Mouse (Mus musculus) megakaryocyte progenitor cell, adult 5-6 weeks (primary cell): ENCODE data around the gene Olfr535. TPM values are rescaled to one million over a fixed set of nuclear protein-coding genes. Genes with fewer than 3 reads are reported as not detected.
"Not testable (repeated sequence)": the region's sequence is repeated elsewhere in the genome, so short reads cannot be mapped to it uniquely, and the experiment has no call there.

Experiments
- ATAC-seq: replicated peaks from 2 replicates; pipeline ENCODE4 v1.8.0; 2016; ENCODE audit warnings: mild to moderate bottlenecking, moderate TSS enrichment, inconsistent platforms; ENCODE audit not compliant: poor library complexity
- total RNA-seq, 2 experiments: library from RNA; stranded (forward) in 1 of 2; stranded (reverse) in 1 of 2; fragments of 157-497, 149-512 nt in 1 of 2; fragments of 200-1000 nt in 1 of 2; gene quantifications; 2 replicates each; pipeline versions ENCODE4 v1.2.3 to v1.2.4; 2015 to 2017

Gene Olfr535
- total RNA-seq (2015) (not detected in 2 replicates), total RNA-seq (2017) (not detected in 2 replicates)

GRCm38 (mm10) chr7:140483916-140484315, at the start of gene Olfr535:
Gene Olfr535 (plus strand): TSS chr7:140484216.
- ATAC-seq: no peak

GRCm38 (mm10) chr7:140443141-140443540, 40.9 kb upstream of the Olfr535 start:
- ATAC-seq: no peak

DNA sequence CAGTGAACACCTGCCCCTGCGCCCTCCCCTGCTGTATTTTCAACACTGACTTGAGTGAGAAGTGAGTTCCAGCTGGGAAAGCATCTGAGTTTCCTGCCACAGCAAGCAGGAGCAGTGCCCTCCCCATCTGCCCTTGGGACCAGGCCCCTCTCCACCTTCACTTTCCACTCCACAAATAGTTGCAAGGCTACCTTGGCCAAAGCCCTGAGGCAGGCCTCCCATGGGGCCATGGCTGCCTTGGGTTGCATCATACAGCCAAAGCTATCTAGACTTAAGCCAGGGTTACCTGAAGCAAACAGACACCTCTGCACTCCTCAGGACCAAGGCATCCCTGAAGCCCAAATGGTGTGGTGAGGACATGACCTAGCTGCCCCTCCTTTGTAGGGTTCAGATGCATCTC, 20.9 kb upstream of the Olfr535 start, which contains the start of gene Olfr533:
Gene Olfr533, plus strand, starts transcription at position 301 of the 400 bp plus-strand sequence.
- ATAC-seq: not testable (repeated sequence)

GRCm38 (mm10) chr7:140477886-140478285, 6.1 kb upstream of the Olfr535 start:
- ATAC-seq: no peak

DNA sequence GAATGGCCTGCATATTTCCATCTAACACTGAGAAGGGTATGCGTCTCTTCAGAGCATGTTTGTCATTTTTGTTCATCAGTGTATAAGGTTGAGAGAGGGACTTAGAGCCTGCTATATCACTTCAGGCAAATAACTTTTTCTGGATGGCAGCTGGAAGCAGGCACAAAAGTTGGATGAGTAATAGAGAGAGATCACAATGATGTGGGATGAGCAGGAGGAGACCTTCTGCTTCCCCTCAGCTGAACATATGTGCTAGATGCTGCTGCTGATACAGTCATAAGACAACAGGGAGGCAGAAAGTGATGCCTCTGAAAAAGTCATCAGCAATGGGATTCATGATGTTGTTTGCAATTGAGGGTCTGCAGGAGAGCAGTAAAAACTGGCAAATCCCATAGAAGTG, 5.3 kb upstream of the Olfr535 start:
- no peak for ATAC-seq

DNA sequence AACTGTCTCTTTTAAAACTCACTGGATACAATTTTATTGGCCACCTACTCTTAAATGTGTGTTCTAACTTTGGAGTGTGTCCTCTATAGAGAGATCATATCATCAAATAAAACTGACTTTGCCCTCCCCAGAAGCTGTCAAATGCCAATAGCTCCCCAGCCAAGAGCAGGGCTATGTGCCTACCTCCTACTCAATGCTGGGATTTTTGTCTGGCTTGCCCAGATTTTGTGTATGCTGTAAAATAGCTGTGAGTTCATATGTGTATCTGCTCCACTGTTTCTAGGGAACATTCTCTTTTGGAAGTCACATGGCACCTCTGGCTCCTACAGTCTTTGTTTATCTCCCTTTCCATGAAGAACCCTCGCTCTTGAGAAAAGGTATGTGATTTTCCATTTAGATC, 5.0 kb downstream of the Olfr535 start:
- no peak for ATAC-seq

GRCm38 (mm10) chr7:140494231-140494630, 10.2 kb downstream of the Olfr535 start:
- ATAC-seq: no peak

DNA sequence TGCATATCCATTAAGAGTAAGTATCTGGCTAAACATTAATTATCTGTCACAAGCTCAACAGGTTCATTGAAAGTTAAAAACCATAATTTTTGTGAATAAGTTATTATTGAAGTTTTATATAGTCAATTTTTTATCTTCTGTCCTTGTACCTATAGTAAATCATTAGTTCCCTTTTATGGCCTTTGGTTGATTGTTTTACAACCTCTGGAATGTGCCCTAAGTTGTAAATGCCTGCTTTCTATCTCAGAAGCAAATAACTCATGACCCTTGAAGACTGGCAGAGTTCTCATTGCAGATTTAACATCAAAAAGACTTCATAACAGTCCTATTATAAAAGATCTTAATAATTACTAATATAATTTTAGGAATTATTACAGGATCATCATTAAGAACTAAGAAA, 10.7 kb downstream of the Olfr535 start:
- no peak for ATAC-seq

DNA sequence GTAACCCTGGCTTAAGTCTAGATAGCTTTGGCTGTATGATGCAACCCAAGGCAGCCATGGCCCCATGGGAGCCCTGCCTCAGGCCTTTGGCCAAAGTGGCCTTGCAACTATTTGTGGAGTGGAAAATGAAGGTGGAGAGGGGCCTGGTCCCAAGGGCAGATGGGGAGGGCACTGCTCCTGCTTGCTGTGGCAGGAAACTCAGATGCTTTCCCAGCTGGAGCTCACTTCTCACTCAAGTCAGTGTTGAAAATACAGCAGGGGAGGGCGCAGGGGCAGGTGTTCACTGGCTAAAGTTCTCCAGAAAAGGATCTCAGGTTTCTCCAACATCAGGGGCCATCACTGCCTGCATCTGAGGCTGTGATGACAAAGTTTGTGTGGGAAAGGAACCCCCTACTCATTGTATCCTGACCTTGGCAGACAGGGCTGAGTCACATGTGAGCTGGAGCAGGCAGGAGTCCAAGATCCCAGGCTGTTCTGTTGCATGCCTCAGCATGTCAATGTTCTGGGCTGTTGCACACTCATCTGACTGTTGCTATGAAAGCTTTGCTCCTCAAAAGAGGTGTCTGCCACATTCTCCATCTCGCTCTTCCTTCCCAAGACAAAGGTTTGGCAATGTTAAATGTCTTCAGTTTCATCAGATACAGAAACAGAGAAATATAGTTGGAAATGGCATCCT, 23.5 kb downstream of the Olfr535 start, which contains the start of gene Olfr536:
Gene Olfr536, minus strand, starts transcription at position 51 of the 676 bp plus-strand sequence.
- ATAC-seq: not testable (repeated sequence)

DNA sequence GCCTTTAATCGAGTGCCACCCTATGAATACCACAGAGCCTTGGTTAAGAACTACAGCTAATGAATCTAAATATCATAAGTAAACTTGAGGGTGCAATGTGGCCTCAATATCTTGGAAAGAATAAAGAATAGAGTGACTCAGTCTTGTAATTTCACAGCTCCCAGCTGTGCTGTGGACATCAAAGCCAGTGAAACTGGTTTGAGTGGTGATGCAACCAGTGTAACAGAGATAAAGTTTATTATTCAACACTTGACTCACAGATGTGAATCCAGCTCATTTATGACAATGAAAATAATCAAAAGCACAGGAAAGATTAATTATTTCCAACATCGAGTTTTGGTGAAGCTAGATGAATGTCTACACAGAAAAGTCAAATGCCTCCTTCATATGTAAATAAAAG, 55.7 kb downstream of the Olfr535 start:
- no peak for ATAC-seq

Other genes with a start within 250 kb of the Olfr535 start
- gene 5830411N06Rik, start 236.9 kb upstream of the Olfr535 start, total RNA-seq (2015): not detected in 2 replicates
- gene 5830411N06Rik, start 236.9 kb upstream of the Olfr535 start, total RNA-seq (2017): not detected in 2 replicates
- not detected in 2 replicates for gene Olfr525, start 163.4 kb upstream of the Olfr535 start, total RNA-seq (2015)
- not detected in 2 replicates for gene Olfr525, start 163.4 kb upstream of the Olfr535 start, total RNA-seq (2017)
- not detected in 2 replicates for gene Olfr527, start 150.2 kb upstream of the Olfr535 start, total RNA-seq (2015)
- not detected in 2 replicates for gene Olfr527, start 150.2 kb upstream of the Olfr535 start, total RNA-seq (2017)
- gene Olfr60, start 122.5 kb upstream of the Olfr535 start, total RNA-seq (2015): 0.07 TPM in 1 of 2 replicates, not detected in the other
- not detected in 2 replicates for gene Olfr60, start 122.5 kb upstream of the Olfr535 start, total RNA-seq (2017)
- gene Olfr530, start 107.9 kb upstream of the Olfr535 start, total RNA-seq (2015): not detected in 2 replicates
- not detected in 2 replicates for gene Olfr530, start 107.9 kb upstream of the Olfr535 start, total RNA-seq (2017)
- not detected in 2 replicates for gene Olfr531, start 81.3 kb upstream of the Olfr535 start, total RNA-seq (2015)
- not detected in 2 replicates for gene Olfr531, start 81.3 kb upstream of the Olfr535 start, total RNA-seq (2017)
- gene Olfr532, start 62.6 kb upstream of the Olfr535 start, total RNA-seq (2015): not detected in 2 replicates
- not detected in 2 replicates for gene Olfr532, start 62.6 kb upstream of the Olfr535 start, total RNA-seq (2017)
- not detected in 2 replicates for gene Olfr533, start 20.8 kb upstream of the Olfr535 start, total RNA-seq (2015)
- gene Olfr533, start 20.8 kb upstream of the Olfr535 start, total RNA-seq (2017): not detected in 2 replicates
- not detected in 2 replicates for gene Olfr536, start 23.2 kb downstream of the Olfr535 start, total RNA-seq (2015)
- not detected in 2 replicates for gene Olfr536, start 23.2 kb downstream of the Olfr535 start, total RNA-seq (2017)
- not detected in 2 replicates for gene Olfr538, start 83.7 kb downstream of the Olfr535 start, total RNA-seq (2015)
- not detected in 2 replicates for gene Olfr538, start 83.7 kb downstream of the Olfr535 start, total RNA-seq (2017)
- not detected in 2 replicates for gene Olfr46, start 117.1 kb downstream of the Olfr535 start, total RNA-seq (2015)
- not detected in 2 replicates for gene Olfr46, start 117.1 kb downstream of the Olfr535 start, total RNA-seq (2017)
- not detected in 2 replicates for gene Olfr61, start 144.8 kb downstream of the Olfr535 start, total RNA-seq (2015)
- not detected in 2 replicates for gene Olfr61, start 144.8 kb downstream of the Olfr535 start, total RNA-seq (2017)
- not detected in 2 replicates for gene Olfr53, start 162.2 kb downstream of the Olfr535 start, total RNA-seq (2015)
- not detected in 2 replicates for gene Olfr53, start 162.2 kb downstream of the Olfr535 start, total RNA-seq (2017)
- gene Olfr539, start 175.7 kb downstream of the Olfr535 start, total RNA-seq (2015): not detected in 2 replicates
- not detected in 2 replicates for gene Olfr539, start 175.7 kb downstream of the Olfr535 start, total RNA-seq (2017)
- not detected in 2 replicates for gene Olfr45, start 197.7 kb downstream of the Olfr535 start, total RNA-seq (2015)
- gene Olfr45, start 197.7 kb downstream of the Olfr535 start, total RNA-seq (2017): 0.10 TPM in 1 of 2 replicates, not detected in the other
- gene Olfr541, start 213.1 kb downstream of the Olfr535 start, total RNA-seq (2015): not detected in 2 replicates
- not detected in 2 replicates for gene Olfr541, start 213.1 kb downstream of the Olfr535 start, total RNA-seq (2017)